In genomic region chr11:112672086-112672485, GRCm38 (mm10) we compare ENCODE assay signal across 25 mouse cellular contexts.
DNase-seq lines count a peak whose midpoint lies in the region; ATAC-seq lines count a peak whose summit lies in the region.
"Had no signal": no experiment of that assay in that cellular context is flagged by ENCODE, and none has a peak within 500 bp of the region (broad histone marks: within the 10 kb centered on the region; RNA-seq: fewer than 3 reads in every experiment).

No protein-coding gene starts in this region.

- no peak overlapping the region for H3K4me2 ChIP-seq in forebrain, embryonic 11.5 days (ENCODE audit: low read depth, low read length, severe bottlenecking)
- H3K4me2 ChIP-seq in forebrain, embryonic 15.5 days (replicated peaks): no peak overlapping the region
- H3K4me2 ChIP-seq in forebrain, embryonic 13.5 days: no peak overlapping the region
- H3K4me2 ChIP-seq: embryonic facial prominence, embryonic 13.5 days; embryonic facial prominence, embryonic 15.5 days had no signal

- 68% methylated on average over 4 of the region's 4 CpGs for WGBS in forebrain, embryonic 11.5 days
- 22% methylated on average over 4 of the region's 4 CpGs for WGBS in forebrain, embryonic 15.5 days
- 44% methylated on average over 4 of the region's 4 CpGs for WGBS in forebrain, embryonic 13.5 days
- WGBS in forebrain, embryonic 10.5 days: 86% methylated on average over 4 of the region's 4 CpGs

- no peak overlapping the region for H3K4me3 ChIP-seq in forebrain, embryonic 11.5 days (ENCODE audit: low read depth, low read length)
- H3K4me3 ChIP-seq in forebrain, embryonic 15.5 days: no peak overlapping the region
- H3K4me3 ChIP-seq in forebrain, embryonic 13.5 days: no peak overlapping the region
- H3K4me3 ChIP-seq in forebrain, embryonic 10.5 days: no peak overlapping the region
- H3K4me3 ChIP-seq: embryonic facial prominence, embryonic 13.5 days; embryonic facial prominence, embryonic 15.5 days; erythroblast, embryonic 14.5 days had no signal

- H3K4me1 ChIP-seq in forebrain, embryonic 11.5 days (replicated peaks; ENCODE audit: control insufficient read depth, insufficient read depth, low read length): no peaks in the 10 kb centered on the region
- H3K4me1 ChIP-seq in forebrain, embryonic 15.5 days: peaks cover 12% of the 10 kb centered on the region
- peaks cover 20% of the 10 kb centered on the region for H3K4me1 ChIP-seq in forebrain, embryonic 13.5 days
- H3K4me1 ChIP-seq in forebrain, embryonic 10.5 days: peaks cover 13% of the 10 kb centered on the region; the same call in 1 of the 2 replicates
- H3K4me1 ChIP-seq: embryonic facial prominence, embryonic 15.5 days had no signal

- H3K27ac ChIP-seq in forebrain, embryonic 11.5 days (ENCODE audit: low read depth, low read length): no peak overlapping the region
- no peak overlapping the region for H3K27ac ChIP-seq in forebrain, embryonic 15.5 days (replicated peaks)
- H3K27ac ChIP-seq in forebrain, embryonic 13.5 days: no peak overlapping the region
- no peak overlapping the region for H3K27ac ChIP-seq in forebrain, embryonic 10.5 days
- H3K27ac ChIP-seq: embryonic facial prominence, embryonic 13.5 days; embryonic facial prominence, embryonic 15.5 days had no signal

- no peaks in the 10 kb centered on the region for H3K27me3 ChIP-seq in forebrain, embryonic 11.5 days (ENCODE audit: control insufficient read depth, insufficient read depth, low read length)
- no peaks in the 10 kb centered on the region for H3K27me3 ChIP-seq in forebrain, embryonic 15.5 days
- H3K27me3 ChIP-seq in forebrain, embryonic 13.5 days: no peaks in the 10 kb centered on the region
- no peaks in the 10 kb centered on the region for H3K27me3 ChIP-seq in forebrain, embryonic 10.5 days (ENCODE audit: poor library complexity, severe bottlenecking)
- H3K27me3 ChIP-seq: CH12.LX; embryonic facial prominence, embryonic 13.5 days; Patski had no signal

- no peak overlapping the region for H3K9ac ChIP-seq in forebrain, embryonic 11.5 days (ENCODE audit: low read length)
- no peak overlapping the region for H3K9ac ChIP-seq in forebrain, embryonic 15.5 days (replicated peaks)
- H3K9ac ChIP-seq in forebrain, embryonic 13.5 days: no peak overlapping the region
- H3K9ac ChIP-seq: embryonic facial prominence, embryonic 13.5 days; embryonic facial prominence, embryonic 15.5 days had no signal

- peak; percentile 49; the same call in 1 of the 2 replicates for ATAC-seq in forebrain, embryonic 11.5 days (replicated peaks; ENCODE audit: low FRiP score)
- no peak for ATAC-seq in forebrain, embryonic 15.5 days (replicated peaks)
- ATAC-seq in forebrain, embryonic 13.5 days: peak; percentile 68; the same call in 1 of the 2 replicates
- ATAC-seq: activated CD4-positive, CD25-positive, alpha-beta regulatory T cell, adult 4 months; CD4-positive, CD25-positive, alpha-beta regulatory T cell, adult 4 months; Patski had no signal

- no peak for DNase-seq in forebrain, embryonic 11.5 days (ENCODE audit: low spot score)
- DNase-seq in forebrain, embryonic 10.5 days (ENCODE audit: extremely low spot score, low spot score): no peak
- DNase-seq in retina, postnatal 1 day: peak; percentile 47
- no peak for DNase-seq in retina, embryonic 14.5 days (ENCODE audit: low spot score)
- DNase-seq: adrenal gland, adult 8-10 months; adrenal gland, postnatal 14 days; adrenal gland, postnatal 36 days; B cell, adult 2 months; cerebellum, adult 11 months; cerebellum, adult 18-20 months; cerebellum, adult 8-10 months; cerebellum, adult 9-11 months; cerebellum, postnatal 14 days; cerebellum, postnatal 36 days; embryo, embryonic 11 days had no signal

- no peaks in the 10 kb centered on the region for H3K36me3 ChIP-seq in forebrain, embryonic 11.5 days (ENCODE audit: control insufficient read depth, insufficient read depth, low read length)
- H3K36me3 ChIP-seq in forebrain, embryonic 15.5 days: no peaks in the 10 kb centered on the region
- no peaks in the 10 kb centered on the region for H3K36me3 ChIP-seq in forebrain, embryonic 13.5 days (ENCODE audit: poor library complexity, severe bottlenecking)
- H3K36me3 ChIP-seq in forebrain, embryonic 10.5 days (replicated peaks): no peaks in the 10 kb centered on the region
- H3K36me3 ChIP-seq: embryonic facial prominence, embryonic 13.5 days; embryonic facial prominence, embryonic 15.5 days; G1E had no signal

- no peaks in the 10 kb centered on the region for H3K9me3 ChIP-seq in forebrain, embryonic 11.5 days (ENCODE audit: control insufficient read depth, low read length)
- no peaks in the 10 kb centered on the region for H3K9me3 ChIP-seq in forebrain, embryonic 15.5 days
- H3K9me3 ChIP-seq in forebrain, embryonic 13.5 days (replicated peaks): no peaks in the 10 kb centered on the region
- H3K9me3 ChIP-seq in forebrain, embryonic 10.5 days: no peaks in the 10 kb centered on the region
- H3K9me3 ChIP-seq: embryonic facial prominence, embryonic 13.5 days; embryonic facial prominence, embryonic 15.5 days had no signal
